Mouse (Mus musculus): ENCODE results near the gene Ttc36. TPM values are rescaled to one million over a fixed set of nuclear protein-coding genes. Genes with fewer than 3 reads are reported as not detected.
A peak's percentile ranks its signal among the peaks of the same experiment; 100 is the strongest.
"Not testable (repeated sequence)": the region's sequence is repeated elsewhere in the genome, so short reads cannot be mapped to it uniquely, and the experiment has no call there.

The Ttc36 gene
- polyA plus RNA-seq, 1 experiment = not detected

GRCm38 (mm10) chr9:44799102-44799957, 3.5 kb downstream of the Ttc36 start, which contains the start of gene Tmem25:
Tmem25 (minus strand) TSS chr9:44799307.
- under 1% methylated on average over 75 of the region's 75 CpGs for WGBS
- Histone ChIP-seq H3K4me3 (ENCODE audit: insufficient read depth, low read depth, low read length) (peak within 1 kb of the TSS; percentile 77), H3K4me1 (ENCODE audit: control insufficient read depth, insufficient read depth, low read length) (peaks cover 19% of the 10 kb centered on the region), H3K27ac (ENCODE audit: insufficient read depth, low read depth, low read length) (peak within 1 kb of the TSS; percentile 32; the same call in 1 of the 2 replicates)
- TF ChIP-seq POLR2A (IDR thresholded peaks at IDR 0.05; ENCODE audit: insufficient read depth, low read depth, low read length) (peak; percentile 61; the same call in 1 of the 2 replicates), CTCF (IDR thresholded peaks at IDR 0.05; ENCODE audit: insufficient read depth, low read depth, low read length) (no peak)

GRCm38 (mm10) chr9:44798298-44798697, 4.6 kb downstream of the Ttc36 start:
- TF ChIP-seq CTCF (IDR thresholded peaks at IDR 0.05; ENCODE audit: insufficient read depth, low read depth, low read length) (no peak), POLR2A (IDR thresholded peaks at IDR 0.05; ENCODE audit: insufficient read depth, low read depth, low read length) (no peak)
- Histone ChIP-seq H3K27ac (ENCODE audit: insufficient read depth, low read depth, low read length) (no peak overlapping the region), H3K4me3 (ENCODE audit: insufficient read depth, low read depth, low read length) (peak overlapping the region; percentile 77), H3K4me1 (ENCODE audit: control insufficient read depth, insufficient read depth, low read length) (peaks cover 19% of the 10 kb centered on the region)
- 69% methylated on average over 7 of the region's 7 CpGs for WGBS

- H3K27ac ChIP-seq (ENCODE audit: insufficient read depth, low read depth, low read length) = no peak overlapping the region
- no peak overlapping the region for H3K4me3 ChIP-seq (ENCODE audit: insufficient read depth, low read depth, low read length)
- 73% methylated on average over 9 of the region's 9 CpGs for WGBS
- TF ChIP-seq CTCF (IDR thresholded peaks at IDR 0.05; ENCODE audit: insufficient read depth, low read depth, low read length) = no peak
- TF ChIP-seq POLR2A (IDR thresholded peaks at IDR 0.05; ENCODE audit: insufficient read depth, low read depth, low read length) = no peak
- H3K4me1 ChIP-seq (ENCODE audit: control insufficient read depth, insufficient read depth, low read length) = no peaks in the 10 kb centered on the region
Observed at GRCm38 (mm10) chr9:44792842-44793241, 10.0 kb downstream of the Ttc36 start.

GRCm38 (mm10) chr9:44772750-44773651, 29.9 kb downstream of the Ttc36 start:
- TF ChIP-seq CTCF (IDR thresholded peaks at IDR 0.05; ENCODE audit: insufficient read depth, low read depth, low read length) (peak; percentile 65; the same call in 1 of the 2 replicates), POLR2A (IDR thresholded peaks at IDR 0.05; ENCODE audit: insufficient read depth, low read depth, low read length) (peak; percentile 50)
- H3K4me1 ChIP-seq (ENCODE audit: control insufficient read depth, insufficient read depth, low read length) = peaks cover 2% of the 10 kb centered on the region; the same call in 1 of the 2 replicates
- under 1% methylated on average over 41 of the region's 41 CpGs for WGBS

GRCm38 (mm10) chr9:44772392-44772749, 30.5 kb downstream of the Ttc36 start:
- H3K4me3 ChIP-seq (ENCODE audit: insufficient read depth, low read depth, low read length) = no peak overlapping the region
- H3K4me1 ChIP-seq (ENCODE audit: control insufficient read depth, insufficient read depth, low read length) = peaks cover 2% of the 10 kb centered on the region; the same call in 1 of the 2 replicates
- TF ChIP-seq CTCF (IDR thresholded peaks at IDR 0.05; ENCODE audit: insufficient read depth, low read depth, low read length) (no peak), POLR2A (IDR thresholded peaks at IDR 0.05; ENCODE audit: insufficient read depth, low read depth, low read length) (no peak)
- 24% methylated on average over 5 of the region's 5 CpGs for WGBS
- H3K27ac ChIP-seq (ENCODE audit: insufficient read depth, low read depth, low read length) = no peak overlapping the region

More at GRCm38 (mm10) chr9:44772750-44773651, 29.9 kb downstream of the Ttc36 start:
- Histone ChIP-seq H3K4me3 (ENCODE audit: insufficient read depth, low read depth, low read length) (peak overlapping the region; percentile 66), H3K27ac (ENCODE audit: insufficient read depth, low read depth, low read length) (peak overlapping the region; percentile 12)

- no peak overlapping the region for H3K27ac ChIP-seq (ENCODE audit: insufficient read depth, low read depth, low read length)
- H3K4me1 ChIP-seq (ENCODE audit: control insufficient read depth, insufficient read depth, low read length) = peaks cover 2% of the 10 kb centered on the region; the same call in 1 of the 2 replicates
- no peak for TF ChIP-seq POLR2A (IDR thresholded peaks at IDR 0.05; ENCODE audit: insufficient read depth, low read depth, low read length)
- no peak for TF ChIP-seq CTCF (IDR thresholded peaks at IDR 0.05; ENCODE audit: insufficient read depth, low read depth, low read length)
- 92% methylated on average over 5 of the region's 5 CpGs for WGBS
- no peak overlapping the region for H3K4me3 ChIP-seq (ENCODE audit: insufficient read depth, low read depth, low read length)
Observed at GRCm38 (mm10) chr9:44771376-44771775, 31.5 kb downstream of the Ttc36 start.

- H3K4me3 ChIP-seq (ENCODE audit: insufficient read depth, low read depth, low read length); H3K27ac ChIP-seq (ENCODE audit: insufficient read depth, low read depth, low read length); H3K4me1 ChIP-seq (ENCODE audit: control insufficient read depth, insufficient read depth, low read length): not testable (repeated sequence)
- WGBS = 36% methylated on average over 8 of the region's 9 CpGs
Observed at GRCm38 (mm10) chr9:44768029-44768394, 34.9 kb downstream of the Ttc36 start.

- under 1% methylated on average over 82 of the region's 82 CpGs for WGBS
- TF ChIP-seq CTCF (IDR thresholded peaks at IDR 0.05; ENCODE audit: insufficient read depth, low read depth, low read length) (no peak), POLR2A (IDR thresholded peaks at IDR 0.05; ENCODE audit: insufficient read depth, low read depth, low read length) (peak; percentile 71)
- H3K4me3 ChIP-seq (ENCODE audit: insufficient read depth, low read depth, low read length) = peak within 1 kb of the TSS; percentile 80
- H3K27ac ChIP-seq (ENCODE audit: insufficient read depth, low read depth, low read length) = peak within 1 kb of the TSS; percentile 63
- peaks cover 3% of the 10 kb centered on the region for H3K4me1 ChIP-seq (ENCODE audit: control insufficient read depth, insufficient read depth, low read length)
Observed at GRCm38 (mm10) chr9:44767101-44768028, 35.5 kb downstream of the Ttc36 start, which contains the start of the genes Arcn1 and Ift46. Arcn1 (minus strand) TSS chr9:44767845. Ift46 (plus strand) TSS chr9:44767908.

Measured in olfactory bulb, adult 2 months (tissue).